Mouse (Mus musculus) hindbrain, embryonic 10.5 days (tissue): ENCODE measurements at regions not wholly inside any gene's neighbourhood (a gene's known extent, or its start where the extent isn't known, plus 50 kb on each side); places are given as distances from the start of the nearest gene placed in this dataset.

Experiments
- DNase-seq: peaks from one replicate; pipeline ENCODE4 v3.0.0-alpha.2; 2017; ENCODE audit warnings: low spot score
- H3K27ac ChIP-seq: fragments of 300-500 bp; sonication (generic); 2 replicates; pipeline ENCODE4 v1.5.1; 2016; ENCODE audit warnings: mild to moderate bottlenecking, moderate library complexity
- H3K27me3 ChIP-seq: fragments of 300-500 bp; sonication (generic); 2 replicates; pipeline ENCODE4 v1.6.1; 2016; ENCODE audit warnings: mild to moderate bottlenecking; ENCODE audit not compliant: poor library complexity, insufficient read depth, severe bottlenecking
- H3K36me3 ChIP-seq: fragments of 300-500 bp; sonication (generic); 2 replicates; pipeline ENCODE4 v1.6.1; 2016; ENCODE audit warnings: mild to moderate bottlenecking, moderate library complexity
- H3K4me1 ChIP-seq: fragments of 300-500 bp; sonication (generic); replicated peaks from 2 replicates; pipeline ENCODE4 v1.6.1; 2016; ENCODE audit warnings: mild to moderate bottlenecking
- H3K4me3 ChIP-seq: fragments of 300-500 bp; sonication (generic); 2 replicates; pipeline ENCODE4 v1.5.1; 2016; ENCODE audit warnings: mild to moderate bottlenecking, moderate library complexity
- H3K9me3 ChIP-seq: fragments of 300-500 bp; sonication (generic); 2 replicates; pipeline ENCODE4 v1.6.1; 2016; ENCODE audit warnings: mild to moderate bottlenecking, moderate library complexity
- WGBS: fragments of 180-500 bp; shearing (Covaris S2); methylation state at CpG from one replicate; pipeline ENCODE4 v1.1.7; 2016; 5-methylcytosine and 5-hydroxymethylcytosine counted together

DNA sequence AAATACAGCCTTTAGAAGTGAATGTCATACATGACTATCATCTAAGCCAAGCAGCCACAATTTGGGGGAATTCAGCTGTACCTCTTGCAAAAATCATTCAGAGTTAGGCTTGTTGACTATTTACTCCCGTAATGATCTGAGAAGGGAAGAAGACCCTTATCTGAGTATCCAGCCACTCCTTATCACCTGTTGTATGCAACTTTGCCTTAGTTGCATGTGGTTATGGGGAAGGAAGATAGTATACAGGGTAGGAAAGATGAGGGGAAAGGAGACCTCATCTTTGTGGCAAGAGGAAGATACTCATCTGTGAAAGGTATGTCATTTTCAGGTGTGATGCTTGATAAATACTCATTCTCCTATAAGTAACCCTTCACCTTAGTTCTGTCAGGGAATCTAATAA, 624.6 kb downstream of the Nova1 start:
- 92% methylated on average over 1 of the region's 1 CpGs for WGBS
- Histone ChIP-seq H3K27ac (no peak overlapping the region), H3K36me3 (no peaks in the 10 kb centered on the region), H3K9me3 (no peaks in the 10 kb centered on the region), H3K4me3 (no peak overlapping the region), H3K4me1 (no peaks in the 10 kb centered on the region), H3K27me3 (no peaks in the 10 kb centered on the region)
- DNase-seq = no peak
